Mouse (Mus musculus) heart, adult 2 months (tissue): ENCODE measurements around the gene Gm20403.

Source experiments
- CTCF ChIP-seq: fragments of 200-600 bp; IDR thresholded peaks from 2 replicates; pipeline ENCODE4 v1.8.1; 2022; ENCODE audit warnings: antibody characterized with exemption, mild to moderate bottlenecking, moderate library complexity
- EP300 ChIP-seq: fragments of 200-500 bp; IDR thresholded peaks from 2 replicates; pipeline ENCODE4 v1.6.1; 2011; ENCODE audit warnings: low read depth, low read length, control low read depth; ENCODE audit not compliant: insufficient read depth
- POLR2A ChIP-seq: fragments of 200-500 bp; IDR thresholded peaks from 2 replicates; pipeline ENCODE4 v1.6.1; 2011; ENCODE audit warnings: mild to moderate bottlenecking, low read depth, low read length, control low read depth; ENCODE audit not compliant: insufficient read depth

GRCm38 (mm10) chr12:54999016-54999690, 12.8 kb upstream of the Gm20403 start:
- TF ChIP-seq POLR2A (no peak), CTCF (no peak), EP300 (no peak)
